Mouse (Mus musculus) liver, embryonic 13.5 days (tissue): Measurements from ENCODE around the gene Mta3. TPM values are rescaled to one million over a fixed set of nuclear protein-coding genes. Genes with fewer than 3 reads are reported as not detected.
A peak's percentile ranks its signal among the peaks of the same experiment; 100 is the strongest.
"Not testable (repeated sequence)": the region's sequence is repeated elsewhere in the genome, so short reads cannot be mapped to it uniquely, and the experiment has no call there.

Source experiments
- ATAC-seq: fragments of 200-750 bp; cut with Nextera tagmentation; 2 replicates; pipeline ENCODE4 v1.8.0; 2017; ENCODE audit warnings: low read depth, mild to moderate bottlenecking, moderate number of reproducible peaks, moderate library complexity
- DNase-seq: peaks from one replicate; pipeline ENCODE4 v3.0.0; 2022
- H3K27ac ChIP-seq: fragments of 300-500 bp; sonication (generic); 2 replicates; pipeline ENCODE4 v1.5.1; 2015; ENCODE audit warnings: moderate library complexity, mild to moderate bottlenecking, inconsistent platforms
- H3K27me3 ChIP-seq: fragments of 300-500 bp; sonication (generic); 2 replicates; pipeline ENCODE4 v1.6.1; 2015; ENCODE audit warnings: mild to moderate bottlenecking, inconsistent platforms
- H3K36me3 ChIP-seq: fragments of 300-500 bp; sonication (generic); 2 replicates; pipeline ENCODE4 v1.6.1; 2015; ENCODE audit warnings: mild to moderate bottlenecking, inconsistent platforms
- H3K4me1 ChIP-seq: fragments of 300-500 bp; sonication (generic); replicated peaks from 2 replicates; pipeline ENCODE4 v1.6.1; 2015; ENCODE audit warnings: inconsistent platforms
- H3K4me2 ChIP-seq: fragments of 300-500 bp; sonication (generic); 2 replicates; pipeline ENCODE4 v1.6.1; 2015; ENCODE audit warnings: inconsistent platforms, mild to moderate bottlenecking, moderate library complexity
- H3K4me3 ChIP-seq: fragments of 300-500 bp; sonication (generic); replicated peaks from 2 replicates; pipeline ENCODE4 v1.5.1; 2015; ENCODE audit warnings: mild to moderate bottlenecking, inconsistent platforms
- H3K9ac ChIP-seq: fragments of 300-500 bp; sonication (generic); 2 replicates; pipeline ENCODE4 v1.6.1; 2015; ENCODE audit warnings: mild to moderate bottlenecking, inconsistent platforms
- H3K9me3 ChIP-seq: fragments of 300-500 bp; sonication (generic); replicated peaks from 2 replicates; pipeline ENCODE4 v1.6.1; 2016; ENCODE audit warnings: inconsistent platforms
- whole genome bisulfite sequencing: fragments of 180-500 bp; shearing (Covaris S2); methylation state at CpG from one replicate; pipeline ENCODE4 v1.1.7; 2015; ENCODE audit not compliant: insufficient replicate concordance; 5-methylcytosine and 5-hydroxymethylcytosine counted together
- polyA plus RNA-seq: library from polyadenylated mRNA; unstranded; fragments of >200 nt; fragmentation: Nextera tagmentation; extraction: Ambion mirVana; gene quantifications from 2 replicates; pipeline ENCODE4 v1.2.1, GENCODE M21; 2015

The Mta3 gene
- polyA plus RNA-seq, 1 experiment from 2014 or later = 44.1 TPM

GRCm38 (mm10) chr17:83708891-83709290 lies 2.9 kb downstream of the Mta3 start:
- Histone ChIP-seq H3K36me3 (peaks cover 45% of the 10 kb centered on the region), H3K27ac (peak overlapping the region; percentile 99), H3K9ac (0 out of 2 replicates have a peak overlapping the region, but pooled peaks have one; percentile 0), H3K4me3 (0 out of 2 replicates have a peak overlapping the region, but pooled peaks have one; percentile 97), H3K4me2 (peak overlapping the region; percentile 97), H3K27me3 (no peaks in the 10 kb centered on the region), H3K4me1 (peaks cover 51% of the 10 kb centered on the region), H3K9me3 (no peaks in the 10 kb centered on the region)
- DNase-seq = no peak
- 67% methylated on average over 6 of the region's 6 CpGs for WGBS
- no peak for ATAC-seq

- Histone ChIP-seq H3K4me1 (peaks cover 50% of the 10 kb centered on the region), H3K36me3 (peaks cover 50% of the 10 kb centered on the region)
- not testable (repeated sequence) for H3K27me3 ChIP-seq, H3K27ac ChIP-seq, H3K4me2 ChIP-seq, H3K9ac ChIP-seq, H3K4me3 ChIP-seq, ATAC-seq, DNase-seq, H3K9me3 ChIP-seq
- WGBS = 77% methylated on average over 3 of the region's 3 CpGs
Observed at GRCm38 (mm10) chr17:83709517-83709916, 3.6 kb downstream of the Mta3 start.

GRCm38 (mm10) chr17:83710639-83711038 lies 4.7 kb downstream of the Mta3 start:
- DNase-seq (no peak), ATAC-seq (no peak)
- no peaks in the 10 kb centered on the region for H3K27me3 ChIP-seq
- peaks cover 38% of the 10 kb centered on the region for H3K4me1 ChIP-seq
- H3K9ac ChIP-seq = no peak overlapping the region
- no peak overlapping the region for H3K4me3 ChIP-seq
- H3K27ac ChIP-seq = no peak overlapping the region
- peaks cover 61% of the 10 kb centered on the region for H3K36me3 ChIP-seq
- WGBS = 88% methylated on average over 8 of the region's 8 CpGs
- no peak overlapping the region for H3K4me2 ChIP-seq
- H3K9me3 ChIP-seq = no peaks in the 10 kb centered on the region

GRCm38 (mm10) chr17:83712341-83712740 lies 6.4 kb downstream of the Mta3 start:
- no peak overlapping the region for H3K27ac ChIP-seq
- peaks cover 30% of the 10 kb centered on the region for H3K4me1 ChIP-seq
- no peak for DNase-seq
- no peaks in the 10 kb centered on the region for H3K27me3 ChIP-seq
- 89% methylated on average over 9 of the region's 9 CpGs for WGBS
- H3K9ac ChIP-seq = no peak overlapping the region
- no peak overlapping the region for H3K4me2 ChIP-seq
- no peaks in the 10 kb centered on the region for H3K9me3 ChIP-seq
- no peak for ATAC-seq
- H3K4me3 ChIP-seq = no peak overlapping the region
- peaks cover 78% of the 10 kb centered on the region for H3K36me3 ChIP-seq

- 56% methylated on average over 12 of the region's 12 CpGs for WGBS
- Histone ChIP-seq H3K27ac (no peak overlapping the region), H3K9ac (peak overlapping the region; percentile 9; the same call in 1 of the 2 replicates), H3K9me3 (no peaks in the 10 kb centered on the region), H3K4me3 (no peak overlapping the region), H3K27me3 (no peaks in the 10 kb centered on the region), H3K4me2 (no peak overlapping the region), H3K36me3 (peaks cover 64% of the 10 kb centered on the region), H3K4me1 (peaks cover 46% of the 10 kb centered on the region)
- peak; percentile 31; the same call in 1 of the 2 replicates for ATAC-seq
- no peak for DNase-seq
Observed at GRCm38 (mm10) chr17:83720449-83720848, 14.5 kb downstream of the Mta3 start.

- 84% methylated on average over 10 of the region's 10 CpGs for WGBS
- peaks cover 51% of the 10 kb centered on the region for H3K4me1 ChIP-seq
- no peaks in the 10 kb centered on the region for H3K9me3 ChIP-seq
- DNase-seq (no peak), ATAC-seq (no peak)
- no peak overlapping the region for H3K4me2 ChIP-seq
- no peak overlapping the region for H3K27ac ChIP-seq
- peaks cover 57% of the 10 kb centered on the region for H3K36me3 ChIP-seq
- no peaks in the 10 kb centered on the region for H3K27me3 ChIP-seq
- H3K4me3 ChIP-seq = no peak overlapping the region
- no peak overlapping the region for H3K9ac ChIP-seq
Observed at GRCm38 (mm10) chr17:83721157-83721556, 15.2 kb downstream of the Mta3 start.

- Histone ChIP-seq H3K4me2 (no peak overlapping the region), H3K36me3 (peaks cover 47% of the 10 kb centered on the region), H3K27me3 (no peaks in the 10 kb centered on the region), H3K9ac (no peak overlapping the region), H3K4me1 (peaks cover 53% of the 10 kb centered on the region), H3K27ac (0 out of 2 replicates have a peak overlapping the region, but pooled peaks have one; percentile 13), H3K4me3 (no peak overlapping the region), H3K9me3 (no peaks in the 10 kb centered on the region)
- DNase-seq (no peak), ATAC-seq (no peak)
- WGBS = 85% methylated on average over 9 of the region's 9 CpGs
Observed at GRCm38 (mm10) chr17:83723064-83723463, 17.1 kb downstream of the Mta3 start.

- H3K36me3 ChIP-seq = peaks cover 29% of the 10 kb centered on the region
- DNase-seq = no peak
- peaks cover 56% of the 10 kb centered on the region for H3K4me1 ChIP-seq
- H3K9me3 ChIP-seq = no peaks in the 10 kb centered on the region
- WGBS = 87% methylated on average over 11 of the region's 11 CpGs
- H3K27me3 ChIP-seq = no peaks in the 10 kb centered on the region
- H3K27ac ChIP-seq = no peak overlapping the region
- ATAC-seq = no peak
- H3K4me2 ChIP-seq = no peak overlapping the region
- H3K9ac ChIP-seq = no peak overlapping the region
- H3K4me3 ChIP-seq = no peak overlapping the region
Observed at GRCm38 (mm10) chr17:83726496-83726895, 20.5 kb downstream of the Mta3 start.

- DNase-seq (no peak), ATAC-seq (no peak)
- Histone ChIP-seq H3K4me1 (peaks cover 66% of the 10 kb centered on the region), H3K9me3 (no peaks in the 10 kb centered on the region), H3K4me3 (no peak overlapping the region), H3K9ac (no peak overlapping the region), H3K36me3 (peaks cover 29% of the 10 kb centered on the region), H3K27me3 (no peaks in the 10 kb centered on the region), H3K4me2 (no peak overlapping the region), H3K27ac (peak overlapping the region; percentile 35; the same call in 1 of the 2 replicates)
- WGBS = 80% methylated on average over 4 of the region's 4 CpGs
Observed at GRCm38 (mm10) chr17:83727707-83728106, 21.7 kb downstream of the Mta3 start.

GRCm38 (mm10) chr17:83729029-83729428 lies 23.1 kb downstream of the Mta3 start:
- 89% methylated on average over 9 of the region's 9 CpGs for WGBS
- no peak overlapping the region for H3K4me2 ChIP-seq
- no peaks in the 10 kb centered on the region for H3K9me3 ChIP-seq
- ATAC-seq = no peak
- DNase-seq = no peak
- 0 out of 2 replicates have a peak overlapping the region, but pooled peaks have one; percentile 13 for H3K27ac ChIP-seq
- H3K36me3 ChIP-seq = peaks cover 26% of the 10 kb centered on the region
- no peaks in the 10 kb centered on the region for H3K27me3 ChIP-seq
- peaks cover 64% of the 10 kb centered on the region for H3K4me1 ChIP-seq
- H3K9ac ChIP-seq = no peak overlapping the region
- H3K4me3 ChIP-seq = no peak overlapping the region

- WGBS = 51% methylated on average over 6 of the region's 6 CpGs
- no peak for ATAC-seq
- H3K4me3 ChIP-seq = no peak overlapping the region
- no peak overlapping the region for H3K9ac ChIP-seq
- peak overlapping the region; percentile 70 for H3K27ac ChIP-seq
- H3K36me3 ChIP-seq = peaks cover 19% of the 10 kb centered on the region
- H3K4me2 ChIP-seq = no peak overlapping the region
- H3K9me3 ChIP-seq = no peaks in the 10 kb centered on the region
- H3K27me3 ChIP-seq = no peaks in the 10 kb centered on the region
- H3K4me1 ChIP-seq = peaks cover 64% of the 10 kb centered on the region
- DNase-seq = no peak
Observed at GRCm38 (mm10) chr17:83730123-83730522, 24.2 kb downstream of the Mta3 start.

- Histone ChIP-seq H3K4me2 (peak overlapping the region; percentile 61), H3K27ac (peak overlapping the region; percentile 90), H3K9me3 (no peaks in the 10 kb centered on the region), H3K9ac (peak overlapping the region; percentile 61), H3K4me3 (peak overlapping the region; percentile 41), H3K4me1 (peaks cover 75% of the 10 kb centered on the region), H3K36me3 (peaks cover 16% of the 10 kb centered on the region; the same call in 1 of the 2 replicates), H3K27me3 (no peaks in the 10 kb centered on the region)
- peak; percentile 69 for ATAC-seq
- DNase-seq = peak; percentile 67
- 13% methylated on average over 10 of the region's 10 CpGs for WGBS
Observed at GRCm38 (mm10) chr17:83732166-83732629, 26.2 kb downstream of the Mta3 start.
